Mouse (Mus musculus) adrenal gland, postnatal 10 days (tissue): ENCODE results near the gene Nudc. TPM values are rescaled to one million over a fixed set of nuclear protein-coding genes. Genes with fewer than 3 reads are reported as not detected.
"Not testable (repeated sequence)": the region's sequence is repeated elsewhere in the genome, so short reads cannot be mapped to it uniquely, and the experiment has no call there.

ENCODE experiments used
- DNase-seq: peaks from one replicate; pipeline ENCODE4 v3.0.0; 2021; ENCODE audit warnings: mixed read lengths
- total RNA-seq, 2 experiments: library from RNA; stranded (reverse); gene quantifications; 2 replicates each; pipeline ENCODE4 v1.2.3; 2021

Nudc gene
- total RNA-seq, 2 experiments from 2014 or later, result 95.6 to 102 TPM

DNA sequence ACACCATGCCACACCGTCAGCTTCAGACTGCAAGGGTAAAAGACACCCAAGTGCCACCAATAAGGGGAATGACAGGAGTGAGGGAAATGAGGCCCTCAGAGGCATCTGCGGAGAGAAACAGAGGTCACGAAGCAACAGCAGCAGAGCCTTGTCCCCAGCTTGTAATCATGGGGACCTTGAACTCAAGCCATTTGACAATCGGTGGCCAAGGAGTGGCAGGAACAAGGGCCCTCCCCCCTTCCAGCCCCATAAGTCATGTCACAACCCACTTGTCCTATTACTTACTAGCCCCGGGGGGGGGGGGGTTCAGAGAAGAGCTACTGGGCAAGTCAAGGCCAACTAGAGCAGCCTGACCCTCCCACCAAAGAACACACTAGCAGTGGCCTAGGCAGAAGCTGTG lies 9.1 kb downstream of the Nudc start:
- peak; percentile 63 for DNase-seq

DNA sequence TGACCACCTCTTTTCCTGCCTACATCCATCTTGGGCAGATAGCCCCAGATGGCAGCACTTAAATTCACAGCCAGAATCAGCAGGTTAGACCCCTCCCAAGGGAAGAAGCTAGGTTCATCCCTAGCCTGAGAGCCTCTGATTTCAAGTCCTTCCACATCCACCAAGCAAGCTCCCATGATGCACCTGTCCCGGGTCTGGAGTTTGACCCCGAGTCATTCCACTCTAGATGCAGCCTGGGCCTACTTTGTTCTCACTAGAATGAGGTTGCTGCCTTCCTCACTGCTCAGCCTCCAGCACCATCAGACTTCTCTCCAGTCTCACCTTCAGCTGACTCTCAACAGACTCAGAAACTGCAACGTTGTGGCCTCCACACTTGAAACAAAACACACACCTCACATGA lies 9.7 kb downstream of the Nudc start:
- no peak for DNase-seq

DNA sequence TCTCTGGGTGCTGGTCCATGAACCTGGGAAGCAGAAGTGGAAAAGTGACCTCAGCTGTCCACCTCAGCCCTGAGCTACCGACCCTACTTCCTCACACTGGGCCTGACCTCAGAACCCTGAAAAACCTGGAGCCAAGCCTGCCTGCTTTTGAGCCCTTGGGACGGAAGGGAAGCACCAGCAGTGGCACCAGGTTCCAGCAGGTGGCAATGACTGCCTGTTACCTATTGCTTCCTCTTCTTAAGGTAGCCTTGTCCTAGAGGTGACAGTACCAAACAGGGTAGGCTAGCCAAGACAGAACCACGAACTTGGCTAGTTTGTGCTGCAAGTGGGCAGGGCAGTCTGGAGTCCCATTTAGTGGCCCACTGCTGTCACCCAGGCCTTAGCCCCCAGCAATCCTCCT lies 13.0 kb downstream of the Nudc start:
- DNase-seq, result no peak

DNA sequence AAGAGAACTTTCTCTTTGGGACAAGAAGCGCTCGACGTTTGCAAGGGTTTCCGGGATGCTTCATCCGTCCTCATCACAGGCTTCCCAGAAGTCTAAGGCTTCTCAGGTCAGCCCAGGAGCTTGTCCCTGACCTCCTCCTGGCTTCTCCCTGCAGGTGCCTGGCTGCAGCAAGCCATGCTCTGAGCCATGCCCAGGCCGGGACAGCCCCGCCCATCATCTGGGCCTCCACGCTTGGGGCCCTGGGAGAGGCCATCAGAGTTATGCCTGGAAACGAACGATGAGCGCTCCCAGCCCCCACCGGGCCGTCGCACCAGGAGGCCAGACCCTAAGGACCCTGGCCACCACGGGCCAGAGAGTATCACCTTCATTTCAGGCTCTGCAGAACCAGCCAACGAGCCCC lies 18.0 kb downstream of the Nudc start:
- no peak for DNase-seq

DNA sequence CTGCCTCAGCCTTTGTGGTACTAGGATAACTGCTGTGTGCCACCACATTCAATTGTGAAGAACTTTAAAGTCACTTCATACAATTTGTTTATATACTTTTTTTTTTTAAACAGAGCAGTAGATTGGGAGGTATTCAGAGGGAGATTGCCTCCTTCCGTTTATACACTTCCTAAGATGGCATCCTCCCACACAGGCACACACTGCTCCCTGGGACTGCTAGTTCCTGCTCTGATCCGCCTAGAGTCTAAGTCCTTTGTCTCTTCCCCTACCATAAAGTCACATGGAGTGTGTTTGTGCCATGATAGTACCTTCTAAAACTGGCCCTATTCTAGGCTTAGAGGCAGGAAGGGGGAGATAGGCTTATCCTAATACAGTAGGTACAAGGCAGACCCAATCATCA lies 24.3 kb downstream of the Nudc start:
- no peak for DNase-seq

DNA sequence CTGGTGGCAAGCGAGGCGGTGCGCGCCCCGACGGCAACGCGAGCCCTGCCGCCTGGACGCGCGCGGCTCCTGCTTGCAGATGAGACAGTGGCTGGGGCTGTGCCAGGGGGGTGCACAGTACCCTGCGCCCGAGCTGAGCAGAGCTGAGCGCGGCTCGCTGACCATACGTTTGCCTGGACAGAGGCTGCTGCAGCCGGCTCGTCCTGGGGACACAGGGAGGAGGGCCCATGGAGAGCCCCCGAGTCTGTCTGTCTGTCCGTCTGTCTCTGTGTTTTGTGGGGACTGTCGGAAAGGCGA lies 26.5 kb downstream of the Nudc start:
- DNase-seq, result peak; percentile 53

DNA sequence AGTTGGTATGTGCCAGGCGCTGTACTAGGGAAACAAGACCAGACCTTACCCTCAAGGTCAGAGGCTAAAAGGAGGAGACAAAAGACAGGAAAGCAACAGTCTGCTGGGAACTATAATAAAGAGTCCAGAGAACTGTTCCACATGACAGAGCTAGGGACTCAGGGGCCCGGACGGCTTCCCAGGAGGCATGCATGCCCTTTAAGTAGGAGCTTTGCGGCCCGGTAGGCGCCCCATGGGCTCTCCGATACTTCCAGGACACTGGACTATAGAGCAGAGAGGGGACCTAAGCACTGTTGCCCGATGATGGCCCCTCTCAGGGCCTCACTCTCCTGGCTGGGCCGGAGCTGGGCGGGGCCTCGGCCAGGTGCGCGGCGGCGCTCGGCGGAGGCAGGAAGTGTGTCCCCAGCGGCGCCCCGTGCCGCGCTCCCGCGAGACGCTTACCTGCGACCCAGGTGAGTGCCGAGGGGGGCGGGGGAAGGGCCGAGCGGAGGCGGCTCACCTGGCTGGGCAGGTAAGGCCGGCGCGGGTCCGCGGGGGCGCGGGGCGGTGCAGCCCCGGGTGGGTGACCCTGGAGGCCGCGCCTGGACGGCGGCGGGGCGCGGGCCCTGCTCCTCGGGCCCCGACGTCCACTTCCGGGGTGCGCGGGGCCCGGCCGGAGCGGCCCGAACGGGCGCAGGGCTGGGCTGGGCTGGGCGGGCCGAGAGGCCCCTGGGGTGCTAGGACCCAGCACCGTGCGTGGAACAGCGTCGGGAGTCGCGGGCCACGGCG lies 27.0 kb downstream of the Nudc start, which contains the start of gene Kdf1:
Gene Kdf1 (plus strand): TSS at position 363 of the 768 bp plus-strand sequence.
- peak; percentile 21 for DNase-seq

DNA sequence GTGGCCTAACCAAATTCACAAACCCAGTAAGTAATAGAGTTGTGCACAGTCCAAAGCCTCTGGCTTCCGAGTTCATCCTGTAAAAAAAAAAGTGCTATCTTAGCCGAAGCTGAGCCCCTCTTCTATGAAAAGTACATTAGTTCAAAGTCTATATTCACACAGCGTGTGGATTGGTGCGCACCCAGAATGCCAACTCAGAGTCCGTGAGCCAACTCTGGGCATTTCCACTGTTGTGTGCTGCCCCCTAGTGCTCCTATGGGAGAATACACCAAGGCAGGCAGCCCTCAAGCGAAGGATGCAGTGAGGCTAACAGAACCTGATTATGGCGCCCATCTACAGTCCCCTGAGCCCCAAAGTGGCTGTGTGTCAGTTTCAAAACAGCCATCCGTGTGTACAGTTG lies 32.8 kb downstream of the Nudc start:
- peak; percentile 84 for DNase-seq

DNA sequence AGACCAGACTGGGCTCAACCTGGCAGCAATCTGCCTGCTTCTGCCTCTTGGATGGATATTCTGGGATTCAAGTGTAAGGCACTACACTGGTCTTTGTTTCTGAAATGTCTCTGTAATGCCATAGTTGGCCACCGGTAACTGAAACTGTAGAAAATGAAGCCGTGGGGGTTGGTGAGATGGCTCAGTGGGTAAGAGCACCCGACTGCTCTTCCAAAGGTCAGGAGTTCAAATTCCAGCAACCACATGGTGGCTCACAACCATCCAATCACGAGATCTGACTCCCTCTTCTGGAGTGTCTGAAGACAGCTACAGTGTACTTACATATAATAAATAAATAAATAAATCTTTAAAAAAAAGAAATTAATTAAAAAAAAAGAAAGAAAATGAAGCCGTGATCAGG lies 33.3 kb downstream of the Nudc start:
- DNase-seq, result not testable (repeated sequence)

DNA sequence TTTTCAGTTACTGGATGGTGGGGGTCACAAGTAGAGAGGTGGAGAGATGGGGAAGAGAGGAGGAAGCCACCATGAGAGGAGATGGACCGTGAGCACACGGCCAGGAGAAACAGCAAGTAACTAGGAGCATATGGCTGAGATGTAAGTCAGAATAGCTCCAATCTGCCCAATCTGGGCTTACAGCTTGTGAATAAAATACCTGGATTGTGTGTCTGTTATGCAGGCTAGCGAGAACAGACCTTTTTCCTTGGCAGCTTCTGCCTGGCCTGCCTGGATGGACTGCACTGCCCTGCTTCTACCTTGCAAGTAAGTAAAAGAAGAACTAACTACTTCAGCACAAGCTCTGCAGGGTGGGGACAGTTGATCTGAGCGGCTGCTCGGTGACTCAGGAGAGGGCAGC lies 34.7 kb downstream of the Nudc start:
- no peak for DNase-seq

DNA sequence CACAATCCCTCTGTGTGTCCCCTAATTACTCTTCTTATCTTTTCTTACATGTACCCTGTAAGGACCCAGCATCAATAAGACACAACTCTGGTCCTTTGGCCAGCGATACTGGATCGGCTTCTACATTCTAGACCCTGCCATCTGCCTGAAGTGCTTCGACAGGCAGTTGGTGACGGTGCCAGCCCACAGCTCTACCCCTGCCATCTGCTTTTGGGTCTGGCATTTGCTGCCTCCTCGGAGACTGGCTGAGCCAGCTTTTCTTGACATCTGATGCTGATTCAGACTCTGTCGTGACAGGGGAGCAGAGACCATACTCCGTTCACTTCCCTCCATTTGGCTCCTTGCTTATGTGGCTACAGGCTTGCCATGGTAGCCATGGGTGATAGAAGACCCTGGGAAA lies 36.8 kb downstream of the Nudc start:
- DNase-seq, result no peak

DNA sequence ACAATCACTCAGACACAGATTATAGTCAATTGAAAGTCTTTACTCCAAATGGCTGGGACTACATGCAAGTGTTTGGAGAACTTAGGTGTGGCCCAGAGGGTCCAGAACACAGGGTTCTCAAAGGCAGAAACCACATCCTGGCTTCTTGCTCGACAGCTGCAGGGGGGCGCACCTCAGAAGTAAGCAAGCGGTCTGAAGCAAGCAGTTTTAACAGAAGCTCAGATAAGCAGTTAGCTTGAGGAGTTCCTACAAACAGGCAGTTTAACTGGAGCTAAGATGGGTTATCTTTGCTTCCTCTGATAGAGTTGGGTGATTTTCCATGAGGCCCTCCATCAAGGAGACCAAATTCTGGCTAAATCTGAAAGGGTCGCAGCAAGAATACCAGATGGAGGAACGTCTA lies 39.2 kb downstream of the Nudc start:
- DNase-seq, result no peak

DNA sequence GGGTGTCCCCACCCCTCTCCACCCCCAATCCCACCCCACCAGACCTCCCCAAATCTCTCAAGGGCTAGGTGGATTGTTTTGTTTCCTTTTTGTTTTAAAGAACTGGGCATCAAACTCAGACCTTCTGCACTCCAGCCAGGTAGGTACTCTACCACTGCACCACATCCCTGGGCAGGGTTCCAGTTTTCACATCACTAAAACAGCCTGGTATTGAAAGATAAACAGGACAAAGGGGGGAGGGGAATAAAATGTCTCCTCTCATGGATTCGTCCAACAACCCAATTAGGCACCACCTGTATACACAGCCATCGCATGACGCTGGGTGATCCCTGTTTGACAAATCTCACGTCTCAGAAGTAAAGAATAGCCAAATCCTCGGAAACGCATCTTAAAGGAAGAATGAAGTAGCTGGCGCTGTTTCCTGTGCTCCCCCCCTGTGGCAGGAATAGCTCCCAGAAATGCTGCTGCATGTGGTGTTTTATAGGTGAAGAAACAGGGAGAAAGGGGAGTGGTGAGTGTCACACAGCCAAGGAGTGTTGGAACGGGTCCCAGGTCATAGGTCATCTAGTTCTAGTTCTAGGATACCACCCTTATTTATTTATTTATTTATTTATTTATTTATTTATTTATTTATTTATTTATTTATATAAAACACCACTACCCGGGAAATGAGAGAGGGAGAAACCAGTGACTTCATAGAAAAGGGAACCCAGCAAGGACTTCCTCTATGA lies 40.9 kb downstream of the Nudc start:
- no peak for DNase-seq

DNA sequence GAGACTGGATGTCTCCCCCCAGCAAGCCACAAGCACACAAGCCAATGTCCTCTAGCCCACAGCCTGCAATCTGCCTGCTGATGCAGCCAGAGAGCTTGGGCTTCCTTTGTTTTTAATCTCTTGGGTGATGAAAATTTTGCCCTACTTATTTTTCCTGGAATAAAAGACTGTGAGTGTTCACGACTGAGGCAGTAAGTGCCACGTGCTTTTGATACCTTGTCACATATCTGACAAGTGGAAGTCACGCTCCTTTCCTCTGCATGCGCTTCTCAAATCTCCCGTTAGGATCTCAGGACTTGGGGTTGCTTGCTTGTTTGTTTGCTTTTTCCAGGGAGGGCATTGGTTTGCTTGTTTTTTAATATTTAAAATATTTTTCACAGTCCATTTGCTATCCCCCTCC lies 41.5 kb downstream of the Nudc start:
- no peak for DNase-seq

DNA sequence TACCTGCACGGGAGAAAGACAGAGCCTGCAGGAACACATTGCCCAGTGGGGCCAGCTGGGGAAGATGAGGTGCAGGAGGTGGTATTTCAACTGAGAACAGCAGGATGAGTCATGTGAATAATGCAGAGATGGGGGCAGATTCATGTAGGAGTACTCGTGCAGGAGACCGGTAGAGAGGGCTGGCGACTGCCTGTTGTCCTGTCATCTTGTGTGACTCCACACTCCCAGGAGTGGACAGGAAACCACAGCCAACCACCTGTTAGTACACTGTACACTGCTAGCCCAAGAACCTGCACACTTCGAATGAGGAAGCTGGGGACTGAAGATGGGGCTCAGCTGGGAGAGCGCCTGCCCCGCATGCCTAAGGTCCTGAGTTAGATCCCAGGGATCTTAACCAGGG lies 44.3 kb downstream of the Nudc start:
- no peak for DNase-seq

DNA sequence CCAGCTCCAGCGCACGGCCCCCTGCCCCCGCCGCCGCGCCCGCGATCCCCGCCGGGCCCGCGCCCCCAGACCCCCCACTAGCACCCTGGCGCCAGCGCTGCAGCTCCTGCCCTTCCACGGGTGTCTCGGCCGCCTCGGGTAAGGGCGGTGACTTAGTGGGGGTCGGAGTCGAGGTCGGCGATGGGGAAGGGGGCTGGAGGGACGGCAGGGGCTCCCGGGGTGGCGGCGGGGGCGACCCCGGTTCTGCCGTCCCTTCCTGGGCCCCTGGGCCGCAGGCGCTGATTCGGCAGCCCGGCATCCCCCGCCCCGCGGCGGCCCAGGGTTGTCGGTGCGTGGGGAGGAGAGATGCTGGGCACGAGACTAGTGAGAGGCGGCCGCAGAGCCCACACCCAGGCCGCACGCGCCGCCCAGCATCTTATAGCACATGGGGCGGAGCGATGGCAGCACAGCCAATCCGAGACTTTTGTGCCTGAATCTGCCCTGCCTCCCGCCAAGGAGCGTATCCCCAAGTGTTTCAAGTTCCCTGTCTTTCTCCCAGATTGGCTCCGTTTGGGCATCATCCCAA lies 47.6 kb downstream of the Nudc start, which contains the start of gene Trnp1:
Gene Trnp1 (minus strand): TSS at position 391 of the 565 bp plus-strand sequence.
- peak; percentile 75 for DNase-seq

DNA sequence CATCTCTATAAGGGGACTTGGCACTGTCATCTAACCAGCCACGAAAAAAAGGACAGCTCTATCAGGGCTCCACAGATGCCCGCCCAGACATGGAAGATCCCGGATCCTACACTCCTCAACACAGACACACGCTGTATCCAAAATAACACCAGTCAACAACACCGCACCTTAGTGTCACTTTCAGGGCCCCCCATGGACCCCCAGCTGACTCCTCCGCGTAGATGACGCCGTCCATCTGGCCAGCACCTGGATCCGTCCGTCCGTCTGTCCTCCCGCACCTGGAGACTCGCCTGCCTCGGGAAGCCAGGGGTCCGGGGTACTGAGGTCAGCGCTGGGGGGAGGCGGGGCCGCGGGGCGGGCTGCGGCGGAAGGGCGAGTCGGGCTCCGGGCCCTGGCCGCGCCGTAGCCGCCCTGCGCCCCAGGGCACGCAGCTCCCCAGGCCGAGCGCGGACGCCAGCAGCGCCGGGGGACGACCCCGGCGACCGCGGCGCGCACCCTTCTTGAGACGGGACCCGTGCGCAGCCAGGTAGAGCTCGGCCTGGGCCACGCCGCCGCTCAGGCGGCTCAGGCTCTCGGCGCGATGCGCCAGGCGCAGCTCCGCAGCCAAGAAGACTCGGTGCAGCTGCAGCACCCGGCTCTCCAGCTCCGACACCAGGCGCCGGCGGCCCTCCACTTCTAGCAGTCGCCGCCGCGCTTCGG lies 48.2 kb downstream of the Nudc start:
- DNase-seq, result peak; percentile 43

DNA sequence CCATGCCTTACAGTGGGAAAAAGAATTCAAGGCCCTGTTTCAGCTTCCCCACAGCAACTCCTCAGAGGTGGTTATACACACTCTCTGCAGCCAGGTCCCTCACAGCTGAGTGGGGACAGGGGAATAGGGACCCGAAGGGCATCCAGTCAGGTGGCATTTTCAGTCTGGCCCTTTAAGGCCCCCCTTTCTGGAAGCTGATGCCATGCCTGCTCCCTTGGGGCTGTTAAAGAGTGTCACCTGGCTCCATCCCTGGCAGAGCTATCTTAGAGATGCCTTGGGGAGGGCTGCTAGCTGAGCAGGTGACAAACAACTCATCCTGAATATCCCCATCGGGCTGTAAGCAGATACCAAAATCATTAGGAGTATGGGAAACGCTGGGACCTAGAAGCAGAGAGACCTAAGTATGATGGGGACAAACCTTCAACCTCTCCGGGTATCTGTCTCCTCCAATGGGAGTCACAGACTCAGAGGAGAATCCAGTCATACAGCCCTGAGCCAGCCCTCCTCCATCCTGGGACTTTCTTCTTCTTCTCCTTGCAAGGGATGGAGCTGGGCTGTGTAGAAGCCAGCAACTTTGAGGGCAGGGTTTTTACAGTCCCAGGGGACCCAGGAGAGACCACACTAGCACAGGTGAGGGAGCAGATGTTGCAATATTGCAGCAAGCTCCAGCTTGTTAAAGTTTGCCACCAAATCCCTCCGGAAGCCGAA lies 48.9 kb downstream of the Nudc start:
- no peak for DNase-seq

DNA sequence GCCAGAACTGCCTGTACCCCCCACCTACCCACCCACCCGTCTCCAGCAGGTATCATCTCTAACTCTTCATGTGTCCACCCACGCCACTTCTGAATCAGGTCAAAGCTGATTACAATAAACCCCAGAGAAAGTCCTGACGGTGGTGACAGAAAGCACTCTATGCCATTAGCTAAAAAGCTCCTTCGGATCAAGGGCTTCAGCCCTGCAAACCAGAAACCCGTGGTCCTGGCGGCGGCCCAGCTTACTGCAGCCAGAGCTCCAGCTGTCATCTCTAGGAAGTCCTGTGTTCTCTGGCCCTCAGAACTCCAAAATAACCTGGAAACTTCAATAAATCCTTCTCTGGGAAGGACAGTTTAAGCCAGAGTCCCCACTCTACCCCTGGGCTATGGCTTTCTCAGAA lies 50.1 kb downstream of the Nudc start:
- DNase-seq, result peak; percentile 56

DNA sequence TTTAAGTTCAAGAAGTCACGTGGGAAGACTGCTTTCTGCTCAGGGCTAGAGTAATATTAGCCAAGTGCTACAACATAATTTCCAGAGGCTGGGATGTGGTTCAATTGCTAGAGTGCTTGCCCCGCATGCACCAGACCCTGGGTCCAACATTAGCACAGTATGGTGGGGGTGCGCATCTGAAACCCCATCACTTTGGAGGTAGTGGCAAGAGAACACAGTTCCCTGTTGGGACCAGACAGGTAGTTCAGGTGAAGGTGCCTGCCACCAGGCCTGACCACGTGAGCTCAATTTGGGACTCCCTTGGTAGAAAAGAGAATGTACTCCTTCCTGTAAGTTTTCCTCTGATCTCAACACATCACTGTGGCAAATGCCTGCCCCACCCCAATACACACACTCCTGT lies 50.9 kb downstream of the Nudc start:
- DNase-seq, result no peak

DNA sequence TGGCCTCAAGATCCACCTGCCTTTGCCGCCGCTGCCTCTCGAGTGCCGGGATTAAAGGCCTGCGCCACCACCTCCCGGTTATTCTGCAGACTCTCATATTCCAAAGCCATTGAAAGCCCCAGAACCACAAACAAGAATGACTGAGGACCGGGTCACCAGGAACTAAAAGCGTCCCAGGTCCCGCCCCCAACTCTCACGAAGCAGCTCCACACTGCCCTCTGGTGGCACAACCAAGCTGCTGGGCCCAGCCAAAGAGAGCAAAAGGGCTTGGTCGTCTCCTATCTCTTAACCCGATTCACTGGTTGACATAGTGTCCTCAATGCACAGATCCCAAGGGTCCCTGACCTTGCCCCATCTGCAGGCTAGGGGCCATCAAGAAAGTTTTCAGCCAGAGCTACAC lies 51.4 kb downstream of the Nudc start:
- DNase-seq, result peak; percentile 95

DNA sequence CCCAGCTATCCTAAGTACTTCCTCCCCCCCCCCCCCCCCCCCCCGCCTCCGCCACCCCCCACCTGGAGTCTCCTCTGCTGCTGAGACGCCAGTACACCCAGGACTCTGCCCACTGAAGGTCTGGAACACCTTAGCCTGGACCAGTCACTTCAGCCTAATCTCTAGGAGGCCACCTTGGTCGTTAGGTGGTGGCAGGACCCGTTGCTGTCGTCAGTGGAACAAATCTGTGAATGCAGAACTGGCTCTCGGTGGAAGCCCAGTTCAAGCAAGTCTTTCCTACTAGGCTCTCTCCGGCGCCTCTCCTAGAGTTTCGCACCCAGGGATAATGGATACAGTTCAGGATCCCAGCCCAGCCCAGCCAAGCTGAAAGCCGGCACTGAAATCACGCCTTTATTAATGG lies 51.9 kb downstream of the Nudc start:
- DNase-seq, result peak; percentile 27
